Mouse (Mus musculus) heart, adult 2 months (tissue): Measurements from ENCODE around the gene Tom1l2. TPM values are rescaled to one million over a fixed set of nuclear protein-coding genes. Genes with fewer than 3 reads are reported as not detected.

Experiments used
- DNase-seq, 2 experiments: peaks; one replicate each; pipeline ENCODE4 v3.0.0; 2021
- H3K27ac ChIP-seq: fragments of 200-600 bp; 2 replicates; pipeline ENCODE4 v1.8.1; 2022
- H3K27me3 ChIP-seq: fragments of 200-500 bp; 2 replicates; pipeline ENCODE4 v1.6.1; 2012; ENCODE audit warnings: mild to moderate bottlenecking, low read length, inconsistent platforms, mixed read lengths; ENCODE audit not compliant: control insufficient read depth, insufficient read depth
- H3K36me3 ChIP-seq: fragments of 200-500 bp; 2 replicates; pipeline ENCODE4 v1.6.1; 2012; ENCODE audit warnings: low read length, inconsistent platforms; ENCODE audit not compliant: control insufficient read depth, insufficient read depth
- H3K4me1 ChIP-seq: fragments of 200-500 bp; 2 replicates; pipeline ENCODE4 v1.6.1; 2011; ENCODE audit warnings: low read length; ENCODE audit not compliant: control insufficient read depth, insufficient read depth
- H3K4me3 ChIP-seq: fragments of 200-600 bp; 2 replicates; pipeline ENCODE4 v1.8.1; 2022
- H3K79me2 ChIP-seq: fragments of 200-500 bp; replicated peaks from 2 replicates; pipeline ENCODE4 v1.6.1; 2012; ENCODE audit warnings: mild to moderate bottlenecking, inconsistent platforms, low read length, moderate library complexity, mixed read lengths; ENCODE audit not compliant: control insufficient read depth, insufficient read depth
- H3K9ac ChIP-seq: fragments of 200-500 bp; 2 replicates; pipeline ENCODE4 v1.6.1; 2012; ENCODE audit warnings: low read depth, mild to moderate bottlenecking, control low read depth, inconsistent platforms, low read length, mixed read lengths
- CTCF ChIP-seq: fragments of 200-600 bp; IDR thresholded peaks from 2 replicates; pipeline ENCODE4 v1.8.1; 2022; ENCODE audit warnings: antibody characterized with exemption, mild to moderate bottlenecking, moderate library complexity
- EP300 ChIP-seq: fragments of 200-500 bp; IDR thresholded peaks from 2 replicates; pipeline ENCODE4 v1.6.1; 2011; ENCODE audit warnings: low read depth, low read length, control low read depth; ENCODE audit not compliant: insufficient read depth
- POLR2A ChIP-seq: fragments of 200-500 bp; IDR thresholded peaks from 2 replicates; pipeline ENCODE4 v1.6.1; 2011; ENCODE audit warnings: mild to moderate bottlenecking, low read depth, low read length, control low read depth; ENCODE audit not compliant: insufficient read depth
- WGBS: fragments of 180-500 bp; shearing (Covaris S2); methylation state at CpG from one replicate; pipeline ENCODE4 v1.1.7; 2018; 5-methylcytosine and 5-hydroxymethylcytosine counted together
- intact Hi-C: fragments of 180-260 bp; cut with DNase I; formaldehyde crosslinking; loops from one replicate; pipeline ENCODE4 v1.15.1; 2025
- polyA plus RNA-seq: library from polyadenylated mRNA; depleted of rRNA; stranded (reverse); fragments of >200 nt; gene quantifications from 2 replicates; pipeline ENCODE4 v1.2.3, GENCODE M21; 2012
- total RNA-seq, 2 experiments: library from RNA; stranded (reverse); gene quantifications; 2 replicates each; pipeline ENCODE4 v1.2.3; 2021

Gene Tom1l2
- total and polyA plus RNA-seq, 3 experiments, result 102 to 123 (median 113) TPM

DNA sequence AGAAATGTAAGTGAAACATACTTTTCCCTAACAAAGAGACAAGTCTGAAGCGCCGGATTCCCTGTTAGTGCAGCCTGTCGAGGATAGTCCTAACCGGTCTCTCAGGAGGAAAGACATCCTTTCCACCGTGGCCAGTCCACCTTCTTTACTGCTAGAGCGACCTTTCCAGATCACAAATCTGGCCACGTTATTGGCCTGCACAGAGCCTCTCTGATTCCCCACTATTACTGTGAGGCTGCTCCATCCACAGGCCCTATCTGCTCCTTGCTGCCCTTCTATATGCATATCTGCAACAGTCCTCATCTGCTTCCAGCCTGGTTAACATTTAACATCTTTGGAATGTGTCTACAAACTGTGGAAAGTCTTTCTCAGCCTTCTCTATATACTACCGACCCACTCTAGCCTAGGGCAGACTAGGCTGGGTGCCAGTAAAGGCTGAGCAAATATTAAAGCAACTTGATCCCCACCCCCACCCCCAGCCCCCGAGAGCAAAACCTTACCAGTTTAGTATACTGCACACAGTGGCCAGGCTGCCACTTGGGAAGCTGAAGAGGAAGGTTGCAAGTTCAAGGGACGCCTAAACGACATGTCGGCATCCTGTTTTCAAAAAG, 44.1 kb downstream of the Tom1l2 start:
- no peak for TF ChIP-seq CTCF
- no peak for TF ChIP-seq POLR2A
- no peak for TF ChIP-seq EP300
- Histone ChIP-seq H3K4me3 (no peak overlapping the region), H3K27ac (peak overlapping the region; percentile 57), H3K79me2 (peaks cover 5% of the 10 kb centered on the region), H3K4me1 (peaks cover 17% of the 10 kb centered on the region), H3K9ac (no peak overlapping the region), H3K36me3 (peaks cover 2% of the 10 kb centered on the region; the same call in 1 of the 2 replicates), H3K27me3 (no peaks in the 10 kb centered on the region)
- no peak for DNase-seq
- intact Hi-C loops, result loop anchor here (5.0 kb wide), 1 partner anchor 44 kb away; the partner anchor contains the start of genes Drc3 and Tom1l2
- 44% methylated on average over 12 of the region's 12 CpGs for WGBS

DNA sequence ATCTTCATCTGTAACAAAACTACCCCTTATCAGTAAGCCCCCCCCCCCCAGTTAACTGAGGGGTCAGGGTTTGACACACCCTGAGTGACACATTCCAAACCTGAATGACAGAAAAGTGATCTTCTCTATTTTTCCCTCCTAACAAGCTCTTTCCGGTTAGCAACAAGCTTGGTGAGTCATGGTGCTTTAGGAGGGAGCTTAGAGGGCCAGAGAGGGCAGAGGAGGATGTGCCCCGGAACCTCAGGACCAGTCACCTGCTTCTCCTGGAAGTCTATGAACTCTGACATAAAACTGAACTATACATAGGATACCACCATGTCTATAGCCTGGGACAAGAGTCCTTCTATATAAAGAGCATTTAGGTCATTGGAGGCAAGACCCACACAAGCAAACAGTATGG, 44.6 kb downstream of the Tom1l2 start:
- H3K36me3 ChIP-seq, result peaks cover 2% of the 10 kb centered on the region; the same call in 1 of the 2 replicates
- no peak for TF ChIP-seq CTCF
- no peak for TF ChIP-seq EP300
- TF ChIP-seq POLR2A, result no peak
- peak overlapping the region; percentile 57 for H3K27ac ChIP-seq
- H3K9ac ChIP-seq, result no peak overlapping the region
- intact Hi-C loops, result loop anchor here (5.0 kb wide), 1 partner anchor 44 kb away; the partner anchor contains the start of genes Drc3 and Tom1l2
- H3K4me3 ChIP-seq, result no peak overlapping the region
- peaks cover 17% of the 10 kb centered on the region for H3K4me1 ChIP-seq
- no peak for DNase-seq
- WGBS, result 44% methylated on average over 2 of the region's 2 CpGs
- H3K79me2 ChIP-seq, result peaks cover 5% of the 10 kb centered on the region
- H3K27me3 ChIP-seq, result no peaks in the 10 kb centered on the region

DNA sequence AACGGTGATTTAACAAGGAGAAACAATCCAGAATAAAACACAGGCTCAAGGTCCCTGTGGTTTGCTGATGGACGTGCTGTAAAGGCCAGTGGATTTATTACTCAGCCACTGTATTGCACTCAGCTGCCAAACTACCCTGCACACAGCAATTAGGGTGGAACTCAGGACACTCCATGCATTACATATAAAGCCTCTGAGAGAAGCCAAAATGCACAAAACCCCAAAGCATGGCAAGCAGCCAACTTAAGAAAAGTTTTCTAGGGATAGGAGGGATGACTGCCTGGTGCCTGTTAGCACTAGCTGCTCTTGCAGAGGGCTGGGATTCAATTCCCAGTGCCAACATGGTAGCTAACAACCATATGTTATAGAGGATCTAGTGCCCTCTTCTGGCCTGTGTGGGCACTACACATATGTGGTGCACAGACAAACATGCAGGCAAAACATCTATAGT, 45.3 kb downstream of the Tom1l2 start:
- TF ChIP-seq EP300, result no peak
- TF ChIP-seq POLR2A, result no peak
- TF ChIP-seq CTCF, result peak; percentile 66
- no peaks in the 10 kb centered on the region for H3K27me3 ChIP-seq
- H3K36me3 ChIP-seq, result peaks cover 2% of the 10 kb centered on the region; the same call in 1 of the 2 replicates
- H3K27ac ChIP-seq, result no peak overlapping the region
- WGBS, result 95% methylated on average over 2 of the region's 2 CpGs
- DNase-seq, result no peak
- no peak overlapping the region for H3K9ac ChIP-seq
- peaks cover 5% of the 10 kb centered on the region for H3K79me2 ChIP-seq
- H3K4me3 ChIP-seq, result no peak overlapping the region
- peaks cover 17% of the 10 kb centered on the region for H3K4me1 ChIP-seq
- intact Hi-C loops, result loop anchor here (2.0 to 5.0 kb wide), 2 partner anchors 45 to 107 kb away; partner anchors contain the start of genes Drc3 and Tom1l2

DNA sequence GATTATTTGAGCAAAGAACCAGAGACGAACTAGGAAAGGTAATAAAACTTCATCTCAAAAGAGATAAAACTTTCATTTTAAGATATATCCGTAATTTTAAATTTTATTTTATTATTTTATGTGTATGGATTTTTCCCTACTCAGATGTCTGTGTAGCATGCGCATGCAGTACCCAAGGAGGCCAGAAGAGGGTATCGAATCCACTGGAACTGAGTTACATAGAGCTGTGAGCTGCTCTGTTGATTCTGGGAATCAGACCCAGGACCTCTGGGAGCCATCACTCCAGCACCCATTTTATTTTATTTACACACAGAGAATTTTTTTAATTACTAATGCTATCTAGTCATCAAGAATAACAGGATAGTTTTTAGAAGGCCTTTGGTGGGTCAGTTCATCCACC, 45.9 kb downstream of the Tom1l2 start:
- H3K36me3 ChIP-seq, result peaks cover 2% of the 10 kb centered on the region; the same call in 1 of the 2 replicates
- WGBS, result 88% methylated on average over 4 of the region's 4 CpGs
- no peak overlapping the region for H3K4me3 ChIP-seq
- no peaks in the 10 kb centered on the region for H3K27me3 ChIP-seq
- intact Hi-C loops, result loop anchor here (2.0 to 5.0 kb wide), 2 partner anchors 45 to 108 kb away; partner anchors contain the start of genes Drc3 and Tom1l2
- H3K9ac ChIP-seq, result no peak overlapping the region
- TF ChIP-seq EP300, result no peak
- TF ChIP-seq CTCF, result peak; percentile 87
- TF ChIP-seq POLR2A, result no peak
- H3K4me1 ChIP-seq, result peaks cover 20% of the 10 kb centered on the region
- no peak overlapping the region for H3K27ac ChIP-seq
- H3K79me2 ChIP-seq, result peaks cover 5% of the 10 kb centered on the region
- peak in 1 of 2 experiments; percentile 53 for DNase-seq

DNA sequence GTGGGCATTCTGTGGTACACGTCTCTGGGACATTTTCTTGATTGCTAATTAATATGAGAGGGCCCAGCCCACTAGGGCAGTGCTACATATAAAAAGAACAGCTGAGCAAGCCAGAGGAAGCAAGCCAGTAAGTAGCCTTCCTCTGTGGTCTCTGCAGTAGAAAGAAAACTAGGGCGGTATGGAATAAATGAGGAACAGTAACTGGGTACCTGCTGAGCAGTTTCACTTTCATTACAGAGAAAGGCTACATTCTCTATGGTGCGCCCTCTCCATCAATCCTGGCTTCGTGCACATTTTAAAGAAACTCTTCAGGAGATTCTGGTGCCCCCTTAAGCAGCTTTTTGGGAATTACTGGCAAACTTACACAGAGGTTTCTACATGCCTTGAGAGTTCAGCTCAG, 47.1 kb downstream of the Tom1l2 start:
- intact Hi-C loops, result loop anchor here (2.0 to 5.0 kb wide), 2 partner anchors 47 to 109 kb away; partner anchors contain the start of genes Drc3 and Tom1l2
- Histone ChIP-seq H3K27me3 (no peaks in the 10 kb centered on the region), H3K9ac (no peak overlapping the region), H3K27ac (peak overlapping the region; percentile 2; the same call in 1 of the 2 replicates), H3K79me2 (peaks cover 5% of the 10 kb centered on the region), H3K4me1 (peaks cover 12% of the 10 kb centered on the region), H3K36me3 (peaks cover 9% of the 10 kb centered on the region), H3K4me3 (no peak overlapping the region)
- TF ChIP-seq POLR2A (no peak), EP300 (no peak), CTCF (no peak)
- DNase-seq, result no peak
- WGBS, result 48% methylated on average over 4 of the region's 4 CpGs

DNA sequence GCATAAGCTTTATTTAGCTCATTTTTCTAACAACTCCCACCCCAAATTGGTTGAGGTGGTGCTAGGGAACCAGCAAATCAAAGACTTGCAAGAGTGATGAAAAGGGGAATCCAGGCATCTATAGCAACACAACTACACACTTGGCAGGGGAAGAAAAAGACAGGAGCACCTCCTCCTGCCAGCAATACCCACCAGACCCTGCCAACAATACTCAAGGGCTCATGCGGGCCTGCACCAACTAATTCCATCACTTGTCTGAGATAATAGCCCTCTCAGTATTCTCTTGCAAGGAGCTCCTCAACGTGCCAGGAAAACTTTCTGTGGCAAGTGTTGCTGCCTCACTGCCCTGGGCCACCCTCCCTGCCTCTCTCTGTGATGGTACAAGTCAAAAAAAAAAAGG, 49.2 kb downstream of the Tom1l2 start:
- DNase-seq, result no peak
- peaks cover 10% of the 10 kb centered on the region for H3K36me3 ChIP-seq
- peaks cover 11% of the 10 kb centered on the region for H3K4me1 ChIP-seq
- H3K27me3 ChIP-seq, result no peaks in the 10 kb centered on the region
- peaks cover 5% of the 10 kb centered on the region for H3K79me2 ChIP-seq
- TF ChIP-seq EP300, result no peak
- no peak for TF ChIP-seq POLR2A
- TF ChIP-seq CTCF, result no peak
- intact Hi-C loops, result loop anchor here (5.0 kb wide), 1 partner anchor 34 kb away; no protein-coding TSS in a partner anchor
- no peak overlapping the region for H3K4me3 ChIP-seq
- no peak overlapping the region for H3K9ac ChIP-seq
- H3K27ac ChIP-seq, result no peak overlapping the region
- WGBS, result 57% methylated on average over 2 of the region's 2 CpGs
